Mouse (Mus musculus) stomach, postnatal 0 days (tissue): ENCODE results near the gene Rheb.

Source experiments
- CTCF ChIP-seq: IDR thresholded peaks from 2 replicates; pipeline ENCODE4 v1.5.1; 2016; ENCODE audit warnings: antibody characterized with exemption, low read depth, mild to moderate bottlenecking, moderate library complexity
- EP300 ChIP-seq: optimal IDR thresholded peaks from 2 replicates; pipeline ENCODE3; 2016; ENCODE audit warnings: antibody characterized with exemption

DNA sequence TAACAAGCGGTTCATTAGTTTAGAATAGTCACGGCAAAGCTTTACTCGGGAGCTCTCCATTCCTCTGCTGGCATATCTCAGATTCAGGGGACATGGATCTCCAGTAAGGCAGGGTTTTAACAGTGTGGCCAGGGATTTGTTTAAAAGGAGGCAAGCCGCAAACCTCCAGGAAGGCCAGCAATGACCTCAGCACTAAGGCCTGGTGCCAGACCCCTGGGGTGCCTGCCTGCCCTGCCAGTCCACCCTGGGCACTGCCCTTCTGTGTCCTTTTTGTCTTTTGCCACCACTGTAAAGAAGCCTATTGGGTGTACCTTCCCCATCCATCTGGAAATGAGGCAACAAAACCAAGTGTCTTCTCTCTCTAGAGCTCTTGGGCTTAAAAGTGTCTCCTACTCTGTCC, 31.7 kb upstream of the Rheb start:
- TF ChIP-seq CTCF (no peak), EP300 (no peak)
